Mouse (Mus musculus) kidney, adult 2 months (tissue): ENCODE results near the gene Cryaa.

Source experiments
- CTCF ChIP-seq: fragments of 200-500 bp; conservative IDR thresholded peaks from 2 replicates; pipeline ENCODE4 v1.5.1; 2011; ENCODE audit warnings: low read depth, mild to moderate bottlenecking, control low read depth, low read length, moderate library complexity, mixed read lengths; ENCODE audit not compliant: insufficient read depth, insufficient read length
- POLR2A ChIP-seq: fragments of 200-500 bp; IDR thresholded peaks from one replicate; pipeline ENCODE4 v1.6.1; 2011; ENCODE audit warnings: low read depth, low read length, control low read depth

- TF ChIP-seq CTCF (no peak), POLR2A (no peak)
Observed at GRCm38 (mm10) chr17:31728043-31728442, 50.4 kb downstream of the Cryaa start.
